Comparison of ENCODE assay signal across 21 mouse cellular contexts in genomic region chr13:18038814-18039213, GRCm38 (mm10). TPM values are rescaled to one million over a fixed set of nuclear protein-coding genes. Genes with fewer than 3 reads are reported as not detected.
DNase-seq lines count a peak whose midpoint lies in the region; ATAC-seq lines count a peak whose summit lies in the region.
"Had no signal": no experiment of that assay in that cellular context is flagged by ENCODE, and none has a peak within 500 bp of the region (broad histone marks: within the 10 kb centered on the region; RNA-seq: fewer than 3 reads in every experiment).

No protein-coding gene starts in this region.

- no peaks in the 10 kb centered on the region for H3K36me3 ChIP-seq in hindbrain, embryonic 10.5 days
- H3K36me3 ChIP-seq in hindbrain, embryonic 16.5 days (ENCODE audit: control insufficient read depth, insufficient read depth, low read length), result no peaks in the 10 kb centered on the region
- no peaks in the 10 kb centered on the region for H3K36me3 ChIP-seq in lung, embryonic 16.5 days (ENCODE audit: control insufficient read depth, insufficient read depth, low read length)
- no peaks in the 10 kb centered on the region for H3K36me3 ChIP-seq in intestine, embryonic 15.5 days
- H3K36me3 ChIP-seq: embryonic facial prominence, embryonic 12.5 days; forebrain, embryonic 15.5 days; G1E; heart, embryonic 10.5 days; hindbrain, embryonic 13.5 days had no signal

- H3K4me1 ChIP-seq in hindbrain, embryonic 10.5 days (replicated peaks), result no peaks in the 10 kb centered on the region
- H3K4me1 ChIP-seq in hindbrain, embryonic 16.5 days (ENCODE audit: control insufficient read depth, insufficient read depth, low read depth, low read length), result no peaks in the 10 kb centered on the region
- 0 out of 2 replicates have a peak, but pooled peaks cover 2% of the 10 kb centered on the region for H3K4me1 ChIP-seq in lung, embryonic 16.5 days (replicated peaks; ENCODE audit: control insufficient read depth, insufficient read depth, low read length)
- no peaks in the 10 kb centered on the region for H3K4me1 ChIP-seq in intestine, embryonic 15.5 days (replicated peaks)
- H3K4me1 ChIP-seq: embryonic facial prominence, embryonic 12.5 days; forebrain, embryonic 15.5 days; heart, embryonic 10.5 days; hindbrain, embryonic 13.5 days had no signal

- no peak for ATAC-seq in hindbrain, embryonic 16.5 days
- peak; percentile 96 for ATAC-seq in lung, embryonic 16.5 days (ENCODE audit: low read depth)
- ATAC-seq in intestine, embryonic 15.5 days, result no peak
- ATAC-seq: CD4-positive, CD25-positive, alpha-beta regulatory T cell, adult 4 months; forebrain, embryonic 15.5 days had no signal

- no peak overlapping the region for H3K4me3 ChIP-seq in hindbrain, embryonic 10.5 days
- no peak overlapping the region for H3K4me3 ChIP-seq in hindbrain, embryonic 16.5 days (ENCODE audit: low read length)
- H3K4me3 ChIP-seq in lung, embryonic 16.5 days (ENCODE audit: low read length), result no peak overlapping the region
- no peak overlapping the region for H3K4me3 ChIP-seq in intestine, embryonic 15.5 days (replicated peaks)
- H3K4me3 ChIP-seq: embryonic facial prominence, embryonic 12.5 days; forebrain, embryonic 15.5 days; heart, embryonic 10.5 days; hindbrain, embryonic 13.5 days had no signal

- intact Hi-C loops in left cerebral cortex, postnatal 4 days (cut with DNase I), result no loop called here

- 68% methylated on average over 2 of the region's 2 CpGs for WGBS in hindbrain, embryonic 10.5 days
- WGBS in hindbrain, embryonic 16.5 days, result 79% methylated on average over 2 of the region's 2 CpGs
- WGBS in lung, embryonic 16.5 days, result 59% methylated on average over 2 of the region's 2 CpGs
- WGBS in intestine, embryonic 15.5 days, result 57% methylated on average over 2 of the region's 2 CpGs

- peak overlapping the region; percentile 40; the same call in 1 of the 2 replicates for H3K27ac ChIP-seq in hindbrain, embryonic 10.5 days
- H3K27ac ChIP-seq in hindbrain, embryonic 16.5 days (ENCODE audit: low read depth, low read length), result no peak overlapping the region
- peak overlapping the region; percentile 58 for H3K27ac ChIP-seq in lung, embryonic 16.5 days (ENCODE audit: low read length)
- H3K27ac ChIP-seq in intestine, embryonic 15.5 days, result no peak overlapping the region
- H3K27ac ChIP-seq: embryonic facial prominence, embryonic 12.5 days; forebrain, embryonic 15.5 days; heart, embryonic 10.5 days; hindbrain, embryonic 13.5 days had no signal

- H3K9ac ChIP-seq in hindbrain, embryonic 16.5 days (ENCODE audit: low read depth, low read length), result no peak overlapping the region
- H3K9ac ChIP-seq in lung, embryonic 16.5 days (ENCODE audit: low read length), result no peak overlapping the region
- no peak overlapping the region for H3K9ac ChIP-seq in intestine, embryonic 15.5 days
- H3K9ac ChIP-seq: embryonic facial prominence, embryonic 12.5 days; forebrain, embryonic 15.5 days; hindbrain, embryonic 13.5 days had no signal

- no peak for DNase-seq in hindbrain, embryonic 10.5 days (ENCODE audit: low spot score)
- peak; percentile 86 for DNase-seq in lung, postnatal 25 days (ENCODE audit: low spot score)
- DNase-seq in left cerebral cortex, postnatal 4 days, result no peak
- DNase-seq in adrenal gland, postnatal 10 days, result no peak
- DNase-seq: adrenal gland, adult 8-10 months; B cell, adult 2 months; cerebellum, adult 11-12 months; cerebellum, adult 9-10 months; cerebellum, postnatal 25 days; heart, adult 18-20 months; heart, postnatal 10 days; heart, postnatal 4 days had no signal

- no peak overlapping the region for H3K4me2 ChIP-seq in hindbrain, embryonic 16.5 days (ENCODE audit: low read length)
- no peak overlapping the region for H3K4me2 ChIP-seq in lung, embryonic 16.5 days (ENCODE audit: low read depth, low read length)
- H3K4me2 ChIP-seq in intestine, embryonic 15.5 days (replicated peaks), result no peak overlapping the region
- H3K4me2 ChIP-seq: embryonic facial prominence, embryonic 12.5 days; forebrain, embryonic 15.5 days; hindbrain, embryonic 13.5 days had no signal

- no peaks in the 10 kb centered on the region for H3K9me3 ChIP-seq in hindbrain, embryonic 10.5 days
- no peaks in the 10 kb centered on the region for H3K9me3 ChIP-seq in hindbrain, embryonic 16.5 days (ENCODE audit: control insufficient read depth, low read length)
- no peaks in the 10 kb centered on the region for H3K9me3 ChIP-seq in lung, embryonic 16.5 days (ENCODE audit: control insufficient read depth, low read length)
- no peaks in the 10 kb centered on the region for H3K9me3 ChIP-seq in intestine, embryonic 15.5 days
- H3K9me3 ChIP-seq: embryonic facial prominence, embryonic 12.5 days; forebrain, embryonic 15.5 days; G1E; heart, embryonic 10.5 days; hindbrain, embryonic 13.5 days had no signal

- H3K27me3 ChIP-seq in hindbrain, embryonic 10.5 days (ENCODE audit: insufficient read depth, poor library complexity, severe bottlenecking), result no peaks in the 10 kb centered on the region
- no peaks in the 10 kb centered on the region for H3K27me3 ChIP-seq in hindbrain, embryonic 16.5 days (replicated peaks; ENCODE audit: control insufficient read depth, insufficient read depth, low read length)
- no peaks in the 10 kb centered on the region for H3K27me3 ChIP-seq in lung, embryonic 16.5 days (ENCODE audit: control insufficient read depth, insufficient read depth, low read depth, low read length)
- no peaks in the 10 kb centered on the region for H3K27me3 ChIP-seq in intestine, embryonic 15.5 days (replicated peaks)
- H3K27me3 ChIP-seq: embryonic facial prominence, embryonic 12.5 days; forebrain, embryonic 15.5 days; hindbrain, embryonic 13.5 days had no signal

RNA-seq across cellular contexts. Expression of gene Yae1d1, which starts 45.7 kb away (rescaled TPM):
- 84.9 and 94.3 TPM in 2 replicates for polyA plus RNA-seq in hindbrain, embryonic 10.5 days (2016; fragmentation: Nextera tagmentation; extraction: Ambion mirVana)
- polyA plus RNA-seq in hindbrain, embryonic 16.5 days (2015; fragmentation: Nextera tagmentation; extraction: Ambion mirVana), result 73.2 and 78.2 TPM in 2 replicates
- polyA plus RNA-seq in lung, embryonic 16.5 days (2015; fragmentation: Nextera tagmentation; extraction: Ambion mirVana), result 65.5 and 66.2 TPM in 2 replicates
- total RNA-seq in left cerebral cortex, postnatal 4 days (2021), result 10 to 100 TPM; 28.9 to 32.7 TPM
- polyA plus RNA-seq in intestine, embryonic 15.5 days (2015; fragmentation: Nextera tagmentation; extraction: Ambion mirVana), result 68.6 and 73.7 TPM in 2 replicates
- 10 to 100 TPM; 21.7 to 22.6 TPM for total RNA-seq in adrenal gland, postnatal 10 days (2021)

Comparison
In these comparisons a context has a peak if more than half of its experiments do, and no peak if none do; other contexts are left out.
1. H3K27ac ChIP-seq: peak in hindbrain, embryonic 10.5 days (single experiment) and lung, embryonic 16.5 days (single experiment); none in hindbrain, embryonic 16.5 days (single experiment) and intestine, embryonic 15.5 days (single experiment).